Mouse (Mus musculus): ENCODE data around the gene Igf1r. TPM values are rescaled to one million over a fixed set of nuclear protein-coding genes. Genes with fewer than 3 reads are reported as not detected.

Igf1r gene
- polyA plus RNA-seq, 1 experiment = 9.8 TPM

DNA sequence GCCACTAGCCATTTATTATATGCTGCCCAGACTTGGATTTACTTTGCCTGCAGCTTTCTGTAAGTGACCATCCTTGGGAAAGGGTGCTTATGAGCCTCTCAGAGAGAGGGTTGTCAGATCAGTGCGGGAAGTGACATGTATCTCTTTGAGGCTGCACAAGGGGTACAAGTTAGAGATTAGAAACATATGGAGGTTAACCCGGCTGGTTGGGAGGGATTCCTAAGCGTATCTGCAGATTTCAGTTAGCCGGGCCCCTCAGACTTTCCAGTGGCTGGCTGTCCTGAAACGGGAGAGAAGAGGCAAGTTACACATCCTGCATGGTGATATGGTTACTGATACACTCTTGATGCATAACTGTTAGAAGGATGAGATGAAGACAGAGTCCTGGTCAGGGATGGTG, 161.7 kb downstream of the Igf1r start:
- Histone ChIP-seq H3K36me3 (ENCODE audit: control insufficient read depth, insufficient read depth) (peaks cover 3% of the 10 kb centered on the region), H3K79me2 (ENCODE audit: control insufficient read depth, insufficient read depth) (peaks cover 6% of the 10 kb centered on the region), H3K27me3 (ENCODE audit: control insufficient read depth, insufficient read depth, insufficient read length) (no peaks in the 10 kb centered on the region), H3ac (ENCODE audit: control insufficient read depth, insufficient read length, low read depth) (no peak overlapping the region), H3K4me3 (ENCODE audit: insufficient read depth, poor library complexity, severe bottlenecking) (no peak overlapping the region), H3K79me3 (ENCODE audit: low read depth) (no peaks in the 10 kb centered on the region)
- no peak for TF ChIP-seq MYOD1 (IDR thresholded peaks at IDR 0.05; ENCODE audit: control insufficient read depth, insufficient read length, low read depth)
- TF ChIP-seq FOSL1 (IDR thresholded peaks at IDR 0.05; ENCODE audit: insufficient read depth, low read length, poor library complexity, severe bottlenecking) = no peak
- TF ChIP-seq CTCF (IDR thresholded peaks at IDR 0.05; ENCODE audit: control insufficient read depth, insufficient read depth, insufficient read length) = no peak
- TF ChIP-seq CEBPB (IDR thresholded peaks at IDR 0.05; ENCODE audit: low read depth) = no peak
- TF ChIP-seq USF1 (IDR thresholded peaks at IDR 0.05; ENCODE audit: low read depth) = no peak
- TF ChIP-seq MYOG (IDR thresholded peaks at IDR 0.05; ENCODE audit: control insufficient read depth, extremely low read depth, insufficient read length) = no peak
- no peak for TF ChIP-seq MAX (IDR thresholded peaks at IDR 0.05)

DNA sequence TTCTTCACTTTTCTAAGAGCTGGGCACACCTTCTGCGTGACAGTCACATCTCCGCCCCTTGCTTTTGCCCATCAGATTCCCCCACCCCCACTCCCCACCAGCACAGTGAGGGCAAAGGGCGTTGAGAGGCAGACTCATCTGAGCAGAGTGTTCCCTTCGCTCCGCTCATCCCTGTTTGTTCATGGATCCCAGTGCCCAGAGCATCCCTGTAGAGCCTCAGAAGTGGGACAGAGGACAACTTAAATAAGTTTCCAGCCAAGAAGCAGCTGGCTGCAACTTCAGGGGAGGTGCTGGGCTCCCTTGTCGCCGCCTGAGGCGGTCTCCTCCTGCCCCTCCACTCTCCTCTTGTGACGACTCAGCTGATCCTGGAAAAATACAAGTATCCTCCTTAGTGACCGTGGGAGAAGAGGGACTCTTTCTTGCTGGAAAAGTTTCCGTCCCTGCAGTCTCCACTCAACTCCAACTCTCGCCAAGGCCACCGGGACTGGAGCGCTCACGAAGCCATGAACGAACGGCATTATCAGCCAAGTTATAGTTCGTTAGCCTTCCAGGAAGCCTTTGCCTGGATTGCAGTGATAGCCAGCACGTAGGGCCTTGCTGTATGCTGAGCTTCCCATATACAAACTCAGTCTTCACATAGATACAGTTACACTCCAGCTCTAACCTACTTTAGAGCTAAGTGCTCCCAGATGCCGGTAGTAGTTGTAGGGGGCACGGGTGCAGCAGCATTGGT, 162.5 kb downstream of the Igf1r start:
- H3K36me3 ChIP-seq (ENCODE audit: control insufficient read depth, insufficient read depth) = peaks cover 3% of the 10 kb centered on the region
- peaks cover 6% of the 10 kb centered on the region for H3K79me2 ChIP-seq (ENCODE audit: control insufficient read depth, insufficient read depth)
- no peaks in the 10 kb centered on the region for H3K27me3 ChIP-seq (ENCODE audit: control insufficient read depth, insufficient read depth, insufficient read length)
- H3K4me3 ChIP-seq (ENCODE audit: insufficient read depth, poor library complexity, severe bottlenecking) = no peak overlapping the region
- no peaks in the 10 kb centered on the region for H3K79me3 ChIP-seq (ENCODE audit: low read depth)
- no peak for TF ChIP-seq MAX (IDR thresholded peaks at IDR 0.05)
- TF ChIP-seq CTCF (IDR thresholded peaks at IDR 0.05; ENCODE audit: control insufficient read depth, insufficient read depth, insufficient read length) = no peak
- no peak for TF ChIP-seq USF1 (IDR thresholded peaks at IDR 0.05; ENCODE audit: low read depth)
- no peak for TF ChIP-seq CEBPB (IDR thresholded peaks at IDR 0.05; ENCODE audit: low read depth)
- TF ChIP-seq MYOD1 (IDR thresholded peaks at IDR 0.05; ENCODE audit: control insufficient read depth, insufficient read length, low read depth) = no peak
- no peak for TF ChIP-seq MYOG (IDR thresholded peaks at IDR 0.05; ENCODE audit: control insufficient read depth, extremely low read depth, insufficient read length)
- no peak for TF ChIP-seq FOSL1 (IDR thresholded peaks at IDR 0.05; ENCODE audit: insufficient read depth, low read length, poor library complexity, severe bottlenecking)
- H3ac ChIP-seq (ENCODE audit: control insufficient read depth, insufficient read length, low read depth) = no peak overlapping the region

- H3K4me3 ChIP-seq (ENCODE audit: insufficient read depth, poor library complexity, severe bottlenecking) = no peak overlapping the region
- TF ChIP-seq CEBPB (IDR thresholded peaks at IDR 0.05; ENCODE audit: low read depth) = no peak
- TF ChIP-seq CTCF (IDR thresholded peaks at IDR 0.05; ENCODE audit: control insufficient read depth, insufficient read depth, insufficient read length) = no peak
- TF ChIP-seq USF1 (IDR thresholded peaks at IDR 0.05; ENCODE audit: low read depth) = no peak
- TF ChIP-seq MYOG (IDR thresholded peaks at IDR 0.05; ENCODE audit: control insufficient read depth, extremely low read depth, insufficient read length) = no peak
- TF ChIP-seq FOSL1 (IDR thresholded peaks at IDR 0.05; ENCODE audit: insufficient read depth, low read length, poor library complexity, severe bottlenecking) = no peak
- TF ChIP-seq MYOD1 (IDR thresholded peaks at IDR 0.05; ENCODE audit: control insufficient read depth, insufficient read length, low read depth) = no peak
- TF ChIP-seq MAX (IDR thresholded peaks at IDR 0.05) = no peak
Measured at GRCm38 (mm10) chr7:68117567-68117966, 164.9 kb downstream of the Igf1r start.

DNA sequence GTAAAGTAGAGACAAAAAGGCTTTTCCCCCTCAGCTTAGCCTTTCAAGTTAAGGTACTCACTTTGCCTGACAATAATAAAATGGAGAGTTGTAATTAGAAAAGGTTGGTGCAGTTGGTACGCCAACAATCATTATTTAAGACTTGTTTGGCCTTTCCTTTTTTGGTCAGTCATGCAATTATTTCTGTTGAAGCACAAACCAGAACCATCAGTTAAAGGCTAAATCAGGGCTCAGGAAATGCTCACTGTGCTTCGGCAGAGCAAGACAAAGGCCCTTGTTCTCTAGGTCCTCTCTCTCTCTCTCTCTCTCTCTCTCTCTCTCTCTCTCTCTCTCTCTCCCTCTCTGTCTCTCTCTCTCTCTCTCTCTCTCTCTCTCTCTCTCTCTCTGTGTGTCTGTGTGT, 165.4 kb downstream of the Igf1r start:
- Histone ChIP-seq H3K27me3 (ENCODE audit: control insufficient read depth, insufficient read depth, insufficient read length) (no peaks in the 10 kb centered on the region), H3ac (ENCODE audit: control insufficient read depth, insufficient read length, low read depth) (no peak overlapping the region), H3K79me3 (ENCODE audit: low read depth) (no peaks in the 10 kb centered on the region), H3K4me3 (ENCODE audit: insufficient read depth, poor library complexity, severe bottlenecking) (no peak overlapping the region), H3K79me2 (ENCODE audit: control insufficient read depth, insufficient read depth) (no peaks in the 10 kb centered on the region), H3K36me3 (ENCODE audit: control insufficient read depth, insufficient read depth) (peaks cover 3% of the 10 kb centered on the region)
- TF ChIP-seq CTCF (IDR thresholded peaks at IDR 0.05; ENCODE audit: control insufficient read depth, insufficient read depth, insufficient read length) (no peak), MYOD1 (IDR thresholded peaks at IDR 0.05; ENCODE audit: control insufficient read depth, insufficient read length, low read depth) (no peak), MAX (IDR thresholded peaks at IDR 0.05) (no peak), MYOG (IDR thresholded peaks at IDR 0.05; ENCODE audit: control insufficient read depth, extremely low read depth, insufficient read length) (no peak), FOSL1 (IDR thresholded peaks at IDR 0.05; ENCODE audit: insufficient read depth, low read length, poor library complexity, severe bottlenecking) (no peak), USF1 (IDR thresholded peaks at IDR 0.05; ENCODE audit: low read depth) (no peak), CEBPB (IDR thresholded peaks at IDR 0.05; ENCODE audit: low read depth) (no peak)

More at GRCm38 (mm10) chr7:68117567-68117966, 164.9 kb downstream of the Igf1r start:
- Histone ChIP-seq H3K79me3 (ENCODE audit: low read depth) (no peaks in the 10 kb centered on the region), H3K36me3 (ENCODE audit: control insufficient read depth, insufficient read depth) (peaks cover 3% of the 10 kb centered on the region), H3K79me2 (ENCODE audit: control insufficient read depth, insufficient read depth) (peaks cover under 1% of the 10 kb centered on the region), H3ac (ENCODE audit: control insufficient read depth, insufficient read length, low read depth) (no peak overlapping the region), H3K27me3 (ENCODE audit: control insufficient read depth, insufficient read depth, insufficient read length) (no peaks in the 10 kb centered on the region)

- no peak overlapping the region for H3K4me3 ChIP-seq (ENCODE audit: insufficient read depth, poor library complexity, severe bottlenecking)
- peaks cover 3% of the 10 kb centered on the region for H3K36me3 ChIP-seq (ENCODE audit: control insufficient read depth, insufficient read depth)
- peaks cover 7% of the 10 kb centered on the region for H3K79me2 ChIP-seq (ENCODE audit: control insufficient read depth, insufficient read depth)
- no peaks in the 10 kb centered on the region for H3K79me3 ChIP-seq (ENCODE audit: low read depth)
- H3K27me3 ChIP-seq (ENCODE audit: control insufficient read depth, insufficient read depth, insufficient read length) = no peaks in the 10 kb centered on the region
- no peak for TF ChIP-seq USF1 (IDR thresholded peaks at IDR 0.05; ENCODE audit: low read depth)
- TF ChIP-seq FOSL1 (IDR thresholded peaks at IDR 0.05; ENCODE audit: insufficient read depth, low read length, poor library complexity, severe bottlenecking) = no peak
- TF ChIP-seq CTCF (IDR thresholded peaks at IDR 0.05; ENCODE audit: control insufficient read depth, insufficient read depth, insufficient read length) = no peak
- TF ChIP-seq MAX (IDR thresholded peaks at IDR 0.05) = no peak
- TF ChIP-seq CEBPB (IDR thresholded peaks at IDR 0.05; ENCODE audit: low read depth) = no peak
- no peak for TF ChIP-seq MYOG (IDR thresholded peaks at IDR 0.05; ENCODE audit: control insufficient read depth, extremely low read depth, insufficient read length)
- no peak for TF ChIP-seq MYOD1 (IDR thresholded peaks at IDR 0.05; ENCODE audit: control insufficient read depth, insufficient read length, low read depth)
- no peak overlapping the region for H3ac ChIP-seq (ENCODE audit: control insufficient read depth, insufficient read length, low read depth)
Measured at GRCm38 (mm10) chr7:68119605-68120004, 167.0 kb downstream of the Igf1r start.
